14 mouse cellular contexts compared by ENCODE assay signal in the genomic region with DNA sequence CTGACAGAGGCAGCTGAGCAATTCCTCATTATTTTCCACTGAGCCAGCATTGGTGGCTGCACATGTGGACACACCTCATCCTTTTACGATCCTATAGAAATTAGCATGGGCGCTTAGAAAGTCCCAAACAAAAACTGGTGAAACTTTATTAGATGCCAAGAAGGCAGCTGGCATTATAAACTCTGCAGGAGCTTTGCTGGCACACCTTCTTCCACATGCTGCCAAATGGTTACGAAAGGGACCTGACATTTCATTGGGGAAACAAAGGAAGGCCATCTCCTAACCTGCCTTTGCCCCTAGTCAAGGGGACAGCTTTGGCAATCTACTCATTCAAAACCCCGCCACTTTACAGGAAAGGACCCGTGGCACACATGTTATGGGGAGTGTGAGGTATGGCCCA.
DNase-seq lines count a peak whose midpoint lies in the region.
"Had no signal": no experiment of that assay in that cellular context is flagged by ENCODE, and none has a peak within 500 bp of the region (broad histone marks: within the 10 kb centered on the region; RNA-seq: fewer than 3 reads in every experiment).

No protein-coding gene starts in this region.

- peak; percentile 6 for DNase-seq in adrenal gland, adult 2 months
- DNase-seq in adrenal gland, adult 8-10 months, result no peak
- peak; percentile 12 to 43 for DNase-seq in cerebellum, postnatal 14 days
- DNase-seq in cerebellum, adult 11 months, result no peak
- peak; percentile 23 for DNase-seq in 3134 (ENCODE audit: extremely low read depth, insufficient read length, low spot score)
- DNase-seq in large intestine, adult 2 months (ENCODE audit: low read depth, low spot score), result peak; percentile 24
- DNase-seq in gastrocnemius, adult 18-20 months (ENCODE audit: low spot score), result no peak
- DNase-seq: cerebellum, adult 8-10 months; gastrocnemius, adult 2 months; gastrocnemius, postnatal 25 days; heart, adult 11 months; heart, postnatal 14 days; kidney, adult 11 months; kidney, adult 9 months had no signal

- WGBS in large intestine, adult 2 months, result 30% methylated on average over 5 of the region's 5 CpGs

Comparison
In these comparisons a context has a peak if more than half of its experiments do, and no peak if none do; other contexts are left out.
1. DNase-seq: peak in adrenal gland, adult 2 months (single experiment), cerebellum, postnatal 14 days (2 of 2), 3134 (single experiment) and large intestine, adult 2 months (single experiment); none in adrenal gland, adult 8-10 months (single experiment), cerebellum, adult 11 months (single experiment) and gastrocnemius, adult 18-20 months (single experiment).